8 mouse cellular contexts compared by ENCODE assay signal in genomic region chr7:141475011-141475804, GRCm38 (mm10). TPM values are rescaled to one million over a fixed set of nuclear protein-coding genes. Genes with fewer than 3 reads are reported as not detected.
DNase-seq lines count a peak whose midpoint lies in the region; ATAC-seq and TF ChIP-seq lines count a peak whose summit lies in the region.

Polr2l (minus strand) TSS chr7:141475132.
Tspan4 (plus strand) TSS chr7:141475240.

- peaks cover 8% of the 10 kb centered on the region for H3K4me1 ChIP-seq in cerebellum, adult 2 months (ENCODE audit: control insufficient read depth, insufficient read depth, low read length)

- H3K4me3 ChIP-seq in cerebellum, adult 2 months (replicated peaks; ENCODE audit: insufficient read depth, low read depth, low read length) = peak within 1 kb of the TSS; percentile 68

- peak within 1 kb of the TSS; percentile 86 for H3K27ac ChIP-seq in cerebellum, adult 2 months (ENCODE audit: insufficient read depth, low read length)

- peak; percentile 80 for TF ChIP-seq POLR2A in cerebellum, adult 2 months (IDR thresholded peaks at IDR 0.05; ENCODE audit: borderline replicate concordance, insufficient read depth, low read length)

- under 1% methylated on average over 87 of the region's 87 CpGs for WGBS in cerebellum, adult 2 months

- ATAC-seq in hematopoietic stem cell, adult 5-6 weeks (replicated peaks in 1 of 2; ENCODE audit: insufficient read depth in 1 of 2, low FRiP score in 2 of 2, low TSS enrichment in 1 of 2, low read depth in 1 of 2, poor library complexity in 2 of 2, severe bottlenecking in 2 of 2) = peak; percentile 39 to 71; a peak in 3 of 4 replicates

- no peaks in the 10 kb centered on the region for H3K27me3 ChIP-seq in cerebellum, adult 2 months (ENCODE audit: control insufficient read depth, insufficient read depth, low read length)

- peak; percentile 91 for DNase-seq in Muller cell, postnatal 12 days (ENCODE audit: inconsistent ontology term)
- DNase-seq in cerebellum, adult 2 months = peak; percentile 86 to 93
- peak; percentile 81 for DNase-seq in forelimb bud, embryonic 11.5 days (ENCODE audit: low read depth, low spot score)
- peak; percentile 85 to 88 for DNase-seq in layer of hippocampus, postnatal 10 days (ENCODE audit: low spot score in 2 of 2)
- DNase-seq in lung, postnatal 25 days (ENCODE audit: low spot score) = peak; percentile 86
- peak; percentile 76 for DNase-seq in retina, adult 2 months (ENCODE audit: low read depth, low spot score)
- DNase-seq in thymus, postnatal 36 days = peak; percentile 85 to 86

- TF ChIP-seq CTCF in cerebellum, adult 2 months (IDR thresholded peaks at IDR 0.05; ENCODE audit: borderline replicate concordance, insufficient read depth, low read depth, low read length) = no peak

RNA-seq across cellular contexts. Expression of gene Polr2l, which starts in this region (rescaled TPM):
- 58.9 and 62.3 TPM in 2 replicates for polyA plus RNA-seq in cerebellum, adult 2 months (2012; rRNA removed)
- total RNA-seq in hematopoietic stem cell, adult 5-6 weeks (2017) = 26.8 and 30.0 TPM in 2 replicates
- 10 to 100 TPM; 43.0 to 50.5 TPM for total RNA-seq in layer of hippocampus, postnatal 10 days (2021)

RNA-seq across cellular contexts. Expression of gene Tspan4, which starts in this region (rescaled TPM):
- 140 and 162 TPM in 2 replicates for polyA plus RNA-seq in cerebellum, adult 2 months (2012; rRNA removed)
- total RNA-seq in hematopoietic stem cell, adult 5-6 weeks (2017) = 61.4 and 81.5 TPM in 2 replicates
- total RNA-seq in layer of hippocampus, postnatal 10 days (2021) = 10 to 100 TPM; 32.9 to 34.1 TPM

Comparison
In these comparisons a context has a peak if more than half of its experiments do, and no peak if none do; other contexts are left out.
1. Peak in every context shown above with its lines: DNase-seq, ATAC-seq, H3K4me3 ChIP-seq and H3K27ac ChIP-seq.